Mouse (Mus musculus) frontal cortex, postnatal 10 days (tissue): ENCODE results near the gene Col5a1.

Experiments used
- DNase-seq, 2 experiments: peaks; one replicate each; pipeline ENCODE4 v3.0.0; 2022; ENCODE audit warnings: low spot score in 2 of 2, mixed read lengths in 1 of 2

The Col5a1 gene

GRCm38 (mm10) chr2:27962406-27962805 lies 76.2 kb downstream of the Col5a1 start:
- no peak for DNase-seq

GRCm38 (mm10) chr2:27969158-27969557 lies 82.9 kb downstream of the Col5a1 start:
- peak in 1 of 2 experiments; percentile 24 for DNase-seq

DNA sequence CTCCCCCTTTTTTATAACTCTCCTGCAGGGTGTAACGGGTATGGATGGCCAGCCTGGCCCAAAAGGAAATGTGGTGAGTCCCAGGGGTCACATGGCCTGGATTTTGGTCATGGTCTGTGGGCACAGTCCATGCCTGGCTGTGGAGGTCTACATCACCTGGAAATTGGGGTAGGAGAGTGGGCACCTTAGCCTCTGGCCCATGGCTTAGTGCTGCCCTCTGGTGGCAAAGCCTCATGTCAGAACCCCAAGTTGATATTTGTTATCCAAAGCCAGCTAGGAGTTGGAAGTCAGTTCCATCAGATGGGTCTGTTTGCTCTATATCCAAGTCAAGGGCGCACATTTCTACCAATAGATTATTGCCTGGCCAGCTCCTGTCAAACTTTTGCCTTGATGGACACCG lies 87.6 kb downstream of the Col5a1 start:
- DNase-seq, result peak in 1 of 2 experiments; percentile 46

DNA sequence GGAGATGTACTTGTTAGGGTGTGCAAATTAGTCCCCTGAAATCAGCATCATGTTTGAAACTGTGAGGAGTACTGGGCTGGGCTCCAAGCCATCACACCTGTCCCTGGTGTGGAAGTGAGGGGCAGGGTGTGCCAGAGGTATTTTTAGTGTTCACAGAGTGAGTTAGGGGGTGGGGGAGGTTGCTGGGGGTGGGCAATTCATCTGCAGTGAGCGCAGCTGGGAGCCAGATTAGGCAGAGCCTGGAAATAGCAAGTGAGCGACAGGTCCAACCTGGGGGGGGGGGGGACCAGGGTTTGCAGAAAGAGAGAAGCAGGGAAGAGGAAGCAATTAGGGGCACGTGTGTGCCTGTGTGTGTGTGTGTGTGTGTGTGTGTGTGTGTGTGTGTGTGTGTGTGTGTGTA lies 89.6 kb downstream of the Col5a1 start:
- no peak for DNase-seq

- DNase-seq, result no peak
Measured at GRCm38 (mm10) chr2:27976512-27976911, 90.3 kb downstream of the Col5a1 start.

- no peak for DNase-seq
Measured at GRCm38 (mm10) chr2:27981066-27981465, 94.8 kb downstream of the Col5a1 start.

GRCm38 (mm10) chr2:27981621-27982535 lies 95.7 kb downstream of the Col5a1 start:
- no peak for DNase-seq

GRCm38 (mm10) chr2:27983093-27983492 lies 96.9 kb downstream of the Col5a1 start:
- DNase-seq, result no peak

DNA sequence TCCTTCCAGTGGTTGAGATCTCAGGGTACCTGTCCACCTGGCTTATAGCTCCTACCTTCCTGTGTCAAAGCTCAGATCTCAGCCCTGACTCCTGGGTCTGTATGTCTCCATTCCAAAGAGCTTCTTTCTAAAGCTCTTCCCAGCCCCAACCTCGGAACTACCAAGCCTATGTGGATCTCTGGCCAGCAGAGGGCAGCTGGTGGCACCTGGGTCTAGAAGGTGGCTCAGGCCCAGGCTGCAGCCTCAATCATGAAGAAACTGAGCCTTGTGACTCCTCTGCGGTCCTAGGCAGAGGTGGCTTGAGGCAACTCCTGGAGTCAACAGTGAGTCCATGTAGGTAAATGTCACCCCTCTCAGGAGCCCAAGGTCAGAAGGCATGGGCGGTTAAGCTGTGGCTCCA lies 97.7 kb downstream of the Col5a1 start:
- DNase-seq, result no peak

- no peak for DNase-seq
Measured at GRCm38 (mm10) chr2:27986751-27987150, 100.5 kb downstream of the Col5a1 start.

- DNase-seq, result no peak
Measured at GRCm38 (mm10) chr2:27990430-27991211, 104.4 kb downstream of the Col5a1 start.

- no peak for DNase-seq
Measured at GRCm38 (mm10) chr2:27993416-27993815, 107.2 kb downstream of the Col5a1 start.

GRCm38 (mm10) chr2:27999996-28000583 lies 113.9 kb downstream of the Col5a1 start:
- DNase-seq, result no peak

DNA sequence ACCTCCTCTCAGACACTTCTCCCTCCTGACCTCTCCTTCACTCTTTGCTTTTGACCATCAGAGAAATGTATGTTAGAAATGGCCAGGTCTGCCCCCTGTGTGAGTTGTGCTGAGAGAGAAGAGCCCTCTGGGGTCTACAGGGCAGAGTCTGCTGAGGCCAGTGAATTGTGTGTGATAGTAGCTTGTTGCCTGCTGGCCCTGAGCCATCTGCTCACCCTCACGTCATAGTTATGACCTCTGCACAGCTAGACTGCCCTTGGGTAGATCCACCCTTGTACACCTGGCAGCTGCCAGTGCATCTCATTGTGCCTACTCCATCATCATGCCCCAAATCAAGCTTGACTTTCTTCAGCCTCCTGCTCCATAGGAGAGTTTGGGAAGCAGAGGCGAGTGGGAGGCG lies 114.4 kb downstream of the Col5a1 start:
- no peak for DNase-seq

GRCm38 (mm10) chr2:28001206-28001605 lies 115.0 kb downstream of the Col5a1 start:
- DNase-seq, result no peak

GRCm38 (mm10) chr2:28005187-28005586 lies 119.0 kb downstream of the Col5a1 start:
- DNase-seq, result no peak

GRCm38 (mm10) chr2:28008261-28008660 lies 122.0 kb downstream of the Col5a1 start:
- no peak for DNase-seq

DNA sequence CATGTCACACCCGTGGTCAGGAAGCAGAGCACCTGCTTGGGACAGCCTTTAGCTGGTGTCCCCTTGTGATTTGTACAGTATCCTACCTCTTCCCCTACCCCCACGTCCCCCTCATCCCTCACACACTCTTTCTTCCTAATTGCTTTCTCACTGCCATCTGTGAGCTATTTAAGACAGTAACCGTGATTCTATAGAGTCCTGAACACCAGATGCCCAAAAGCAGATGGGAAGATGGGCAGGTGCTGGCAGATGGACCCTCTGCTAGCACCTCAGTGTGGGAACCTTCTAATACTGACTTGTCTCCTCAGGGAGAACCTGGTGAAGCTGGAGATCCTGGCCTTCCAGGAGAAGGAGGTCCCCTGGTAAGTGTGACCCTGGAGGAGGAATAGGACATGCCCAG lies 126.1 kb downstream of the Col5a1 start:
- no peak for DNase-seq

GRCm38 (mm10) chr2:28014778-28015177 lies 128.6 kb downstream of the Col5a1 start:
- no peak for DNase-seq

DNA sequence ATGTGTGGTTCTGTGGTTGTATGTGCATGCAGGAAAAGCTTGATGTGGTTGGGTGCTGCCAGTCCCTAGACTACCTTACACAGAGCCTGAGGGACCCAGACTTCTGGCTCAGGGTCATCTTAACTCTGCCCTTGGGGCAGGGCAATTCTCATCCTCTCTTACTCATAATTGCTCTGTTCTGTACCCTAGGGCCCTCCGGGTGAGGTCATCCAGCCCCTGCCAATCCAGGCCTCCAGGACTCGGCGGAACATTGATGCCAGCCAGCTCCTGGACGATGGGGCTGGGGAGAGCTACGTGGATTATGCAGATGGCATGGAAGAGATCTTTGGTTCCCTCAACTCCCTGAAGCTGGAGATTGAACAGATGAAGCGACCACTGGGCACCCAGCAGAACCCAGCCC lies 138.2 kb downstream of the Col5a1 start:
- DNase-seq, result no peak

DNA sequence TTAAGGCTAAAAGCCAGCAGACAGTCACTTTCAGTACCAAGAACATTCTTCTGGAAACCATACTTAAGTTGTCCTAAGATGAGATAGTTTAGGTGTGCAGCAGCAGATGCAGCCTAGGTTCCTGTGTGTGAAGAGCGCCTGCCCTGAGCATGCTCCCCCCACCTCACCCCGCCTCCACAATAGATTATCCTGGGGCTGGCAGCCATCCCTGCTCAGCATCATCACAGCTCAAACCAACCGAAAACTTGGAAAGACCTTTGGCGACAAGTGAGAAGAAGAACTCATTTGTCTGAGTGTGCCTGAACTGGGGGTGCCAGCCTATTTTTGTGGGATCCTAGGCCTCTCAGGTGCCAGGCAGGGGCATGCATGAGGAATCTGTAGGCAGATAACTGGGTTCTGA lies 139.6 kb downstream of the Col5a1 start:
- no peak for DNase-seq

DNA sequence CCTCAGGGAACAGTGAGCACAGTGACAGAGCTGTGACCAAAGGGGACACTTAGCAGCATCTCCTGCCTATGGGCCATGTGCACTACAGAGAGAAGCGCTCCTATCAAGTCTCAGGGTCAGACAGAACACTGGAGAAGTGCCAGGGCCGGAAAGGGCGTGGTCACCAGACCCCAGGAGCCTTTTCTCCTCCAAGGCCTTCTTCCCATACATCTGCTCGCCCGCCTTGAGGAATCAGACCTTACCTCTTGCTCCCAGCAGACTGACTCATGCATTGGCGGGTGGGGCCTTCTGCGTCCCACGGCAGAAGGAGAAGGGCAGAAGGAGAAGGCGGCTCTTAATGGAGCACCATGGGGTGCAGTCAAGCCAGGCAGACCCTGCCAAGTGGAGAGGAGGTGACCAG lies 145.6 kb downstream of the Col5a1 start:
- no peak for DNase-seq
